Mouse (Mus musculus) CH12.LX (cell line): ENCODE measurements around the gene Eva1b.

ENCODE experiments used
- BHLHE40 ChIP-seq: IDR thresholded peaks from 2 replicates; pipeline ENCODE4 v1.6.1; 2011; ENCODE audit warnings: mild to moderate bottlenecking, low read depth, low read length, improper control_type of control experiment
- CTCF ChIP-seq, 2 experiments: IDR thresholded peaks in 1 of 2; conservative IDR thresholded peaks in 1 of 2; 2 replicates each; pipeline ENCODE4 v1.5.1; 2011 to 2012; ENCODE audit warnings: low read depth in 2 of 2, low read length in 2 of 2, improper control_type of control experiment in 1 of 2, inconsistent platforms in 1 of 2, mild to moderate bottlenecking in 1 of 2, moderate library complexity in 1 of 2
- MAFK ChIP-seq: IDR thresholded peaks from 2 replicates; pipeline ENCODE4 v1.6.1; 2011; ENCODE audit warnings: low read length, improper control_type of control experiment; ENCODE audit not compliant: insufficient replicate concordance
- MYC ChIP-seq: IDR thresholded peaks from 2 replicates; pipeline ENCODE4 v1.6.1; 2011; ENCODE audit warnings: low read depth, mild to moderate bottlenecking, improper control_type of control experiment, low read length
- NRF1 ChIP-seq: IDR thresholded peaks from 2 replicates; pipeline ENCODE4 v1.6.1; 2014; ENCODE audit warnings: low read depth, mild to moderate bottlenecking, inconsistent platforms, low read length, improper control_type of control experiment, moderate library complexity
- POLR2A ChIP-seq: IDR thresholded peaks from 2 replicates; pipeline ENCODE4 v1.6.1; 2011; ENCODE audit warnings: low read depth, mild to moderate bottlenecking, improper control_type of control experiment, low read length
- SIN3A ChIP-seq: IDR thresholded peaks from 2 replicates; pipeline ENCODE4 v1.6.1; 2012; ENCODE audit warnings: low read length, improper control_type of control experiment, inconsistent platforms
- SMC3 ChIP-seq: IDR thresholded peaks from 2 replicates; pipeline ENCODE4 v1.6.1; 2011; ENCODE audit warnings: low read depth, low read length, improper control_type of control experiment
- ZC3H11A ChIP-seq: IDR thresholded peaks from 2 replicates; pipeline ENCODE4 v1.6.1; 2012; ENCODE audit warnings: low read depth, mild to moderate bottlenecking, inconsistent platforms, low read length, improper control_type of control experiment

DNA sequence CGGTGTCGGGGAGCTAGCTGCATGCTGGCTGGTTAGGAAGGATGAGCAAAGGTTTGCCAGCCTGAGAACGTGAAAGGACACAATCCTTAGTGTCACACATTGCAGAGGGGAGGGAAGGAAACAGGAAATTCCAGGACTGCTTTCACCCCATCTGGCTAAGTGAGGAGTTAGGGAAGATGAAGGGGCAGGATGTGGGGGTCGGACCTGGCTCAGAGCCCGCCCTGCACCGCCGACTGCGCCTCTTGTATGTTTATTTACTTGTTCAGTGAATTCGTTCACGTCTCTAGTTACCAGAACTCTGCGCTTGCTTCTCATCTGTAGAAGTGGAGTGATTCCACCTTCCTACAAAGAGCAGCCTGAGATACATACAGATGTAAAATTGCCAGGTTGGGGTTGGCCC, 17.0 kb upstream of the Eva1b start:
- no peak for TF ChIP-seq SMC3
- no peak for TF ChIP-seq MAFK
- no peak for TF ChIP-seq ZC3H11A
- TF ChIP-seq POLR2A = no peak
- TF ChIP-seq MYC = no peak
- no peak for TF ChIP-seq SIN3A
- no peak for TF ChIP-seq CTCF (conservative IDR thresholded peaks at IDR 0.05 in 1 of 2, IDR thresholded peaks at IDR 0.05 in 1 of 2; ENCODE audit: low read depth in 2 of 2, low read length in 2 of 2)
- no peak for TF ChIP-seq NRF1
- TF ChIP-seq BHLHE40 = no peak
